Mouse (Mus musculus) thymus, adult 2 months (tissue): ENCODE data around the gene P2rx1.

Experiments
- CTCF ChIP-seq: fragments of 200-500 bp; IDR thresholded peaks from 2 replicates; pipeline ENCODE4 v1.5.1; 2012; ENCODE audit warnings: mild to moderate bottlenecking, control low read depth, low read length, moderate library complexity, borderline replicate concordance; ENCODE audit not compliant: control insufficient read depth, poor library complexity, insufficient read depth; ENCODE audit errors: extremely low read depth
- POLR2A ChIP-seq: fragments of 200-500 bp; IDR thresholded peaks from 2 replicates; pipeline ENCODE4 v1.6.1; 2012; ENCODE audit warnings: mild to moderate bottlenecking, low read length, control low read depth, moderate library complexity; ENCODE audit not compliant: control insufficient read depth, poor library complexity, insufficient read depth; ENCODE audit errors: extremely low read depth

GRCm38 (mm10) chr11:72996781-72997180, 2.1 kb upstream of the P2rx1 start:
- TF ChIP-seq CTCF (no peak), POLR2A (no peak)
